Mouse (Mus musculus) G1E-ER4 (cell line): ENCODE results near the gene Pimreg. TPM values are rescaled to one million over a fixed set of nuclear protein-coding genes. Genes with fewer than 3 reads are reported as not detected.

Source experiments
- GATA1 ChIP-seq: IDR thresholded peaks from one replicate; pipeline ENCODE4 v1.8.0; 2012; ENCODE audit warnings: low read length, inconsistent platforms
- polyA plus RNA-seq: library from polyadenylated mRNA; stranded (reverse); fragments of >175 nt; gene quantifications from 2 replicates; pipeline ENCODE4 v1.2.3, GENCODE M21; 2012

The Pimreg gene
- polyA plus RNA-seq, 1 experiment, result not detected

- TF ChIP-seq GATA1, result no peak
Measured at GRCm38 (mm10) chr11:72050168-72050894, 8.5 kb downstream of the Pimreg start.

DNA sequence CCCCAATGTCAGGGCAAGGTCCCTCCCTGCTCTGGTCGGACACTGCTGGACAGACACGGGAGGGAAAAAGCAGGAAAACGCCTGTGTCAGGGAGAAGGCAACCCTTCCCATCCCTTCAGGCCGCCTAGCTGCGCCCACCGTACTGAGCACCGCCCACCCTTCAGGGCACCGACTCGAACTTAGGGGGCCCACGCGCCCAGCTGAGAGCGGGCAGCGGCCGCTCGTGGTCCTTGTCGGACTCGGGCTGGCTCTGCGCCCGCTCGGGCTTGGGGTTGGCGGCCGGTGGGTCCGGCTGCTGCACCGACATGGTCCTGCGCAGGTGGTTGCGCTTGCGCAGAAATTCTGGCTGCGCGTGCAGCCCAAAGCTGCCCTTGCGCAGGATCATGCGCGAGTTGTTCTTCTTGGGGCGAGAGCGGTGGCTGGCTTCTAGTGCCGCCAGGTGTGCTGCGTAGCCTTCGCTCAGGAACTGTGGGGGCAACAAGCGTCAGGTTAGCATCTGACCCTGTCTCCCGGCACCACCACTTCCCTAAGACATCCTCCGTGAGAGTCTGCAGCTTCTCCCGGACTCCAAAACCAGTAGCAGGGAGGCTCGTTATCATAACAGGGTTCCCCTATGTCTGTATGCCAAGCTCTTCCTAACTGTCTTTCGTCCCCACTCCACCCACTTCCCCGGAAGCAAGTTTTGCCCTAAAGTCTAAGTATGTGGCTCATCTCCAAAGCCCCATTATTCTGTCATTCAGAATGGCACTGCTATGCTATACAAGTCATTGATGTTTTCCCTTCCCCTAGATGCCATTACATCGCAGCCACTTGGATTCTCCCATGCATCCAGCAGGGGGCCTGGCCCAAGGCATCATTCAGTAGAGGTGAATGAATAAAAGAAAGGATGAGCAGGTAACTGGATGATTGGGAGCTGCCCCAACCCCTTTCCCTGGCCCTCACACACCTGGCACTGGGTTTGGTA is 9.3 kb downstream of the Pimreg start:
- TF ChIP-seq GATA1, result no peak

DNA sequence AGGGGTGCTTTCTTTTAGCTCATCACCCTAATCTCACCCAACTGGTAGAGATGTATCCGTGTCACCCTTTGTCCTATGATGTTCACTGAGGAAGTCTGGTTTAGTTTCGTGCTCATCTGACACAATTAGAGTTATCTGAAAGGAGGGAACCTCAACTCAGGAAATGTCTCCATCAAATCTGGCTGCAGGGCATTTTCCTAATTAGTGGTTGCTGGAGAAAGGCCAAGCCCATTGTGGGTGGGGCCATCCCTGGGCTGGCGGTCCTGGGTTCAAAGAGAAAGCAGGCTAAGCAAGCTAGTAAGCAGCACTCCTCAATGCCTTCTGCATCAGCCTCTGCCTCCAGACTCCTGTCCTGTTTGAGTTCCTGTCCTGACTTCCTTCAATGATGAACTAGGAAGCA is 10.4 kb downstream of the Pimreg start:
- no peak for TF ChIP-seq GATA1

DNA sequence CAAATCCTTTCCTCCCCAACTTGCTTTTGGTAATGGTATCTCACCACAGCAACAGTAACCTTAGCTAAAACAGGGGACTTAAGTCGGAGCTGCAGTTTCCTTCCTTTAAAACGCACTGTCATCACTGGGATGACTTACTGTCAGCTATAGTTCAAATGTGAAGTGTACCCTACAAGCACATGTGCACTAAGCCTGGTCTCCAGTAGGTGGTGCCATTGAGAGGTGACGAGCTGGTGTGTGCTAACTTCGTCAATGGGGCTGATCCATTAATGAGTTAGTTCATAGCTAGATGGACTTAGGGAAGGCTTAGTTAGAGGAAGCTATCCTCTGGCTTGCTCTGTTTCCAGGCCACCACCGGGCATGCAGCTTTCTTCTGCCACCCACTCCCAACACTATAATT is 10.8 kb downstream of the Pimreg start:
- no peak for TF ChIP-seq GATA1

DNA sequence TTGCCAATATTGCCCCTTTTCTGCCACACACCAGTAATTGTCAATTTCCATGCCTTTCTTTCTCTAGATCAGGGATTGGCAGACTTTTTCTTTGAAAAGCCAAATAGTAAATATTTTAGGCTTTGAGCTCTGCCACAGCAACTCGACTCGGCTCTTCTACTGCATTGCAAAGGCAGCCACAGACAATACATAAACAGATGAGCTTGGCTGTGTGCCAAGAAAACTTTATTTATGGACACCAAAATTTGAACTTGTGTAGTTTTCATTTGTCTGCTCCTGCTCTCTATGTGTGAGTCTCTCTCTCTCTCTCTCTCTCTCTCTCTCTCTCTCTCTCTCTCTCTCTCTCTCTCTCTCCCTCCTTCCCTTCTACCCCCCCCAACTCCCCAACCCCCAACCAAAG is 13.3 kb downstream of the Pimreg start:
- no peak for TF ChIP-seq GATA1

- no peak for TF ChIP-seq GATA1
Measured at GRCm38 (mm10) chr11:72057166-72057565, 15.3 kb downstream of the Pimreg start.

GRCm38 (mm10) chr11:72060416-72060815 is 18.6 kb downstream of the Pimreg start:
- no peak for TF ChIP-seq GATA1

- TF ChIP-seq GATA1, result no peak
Measured at GRCm38 (mm10) chr11:72061093-72061620, 19.3 kb downstream of the Pimreg start.

- no peak for TF ChIP-seq GATA1
Measured at GRCm38 (mm10) chr11:72064414-72064813, 22.6 kb downstream of the Pimreg start.

GRCm38 (mm10) chr11:72065103-72065502 is 23.3 kb downstream of the Pimreg start:
- no peak for TF ChIP-seq GATA1

DNA sequence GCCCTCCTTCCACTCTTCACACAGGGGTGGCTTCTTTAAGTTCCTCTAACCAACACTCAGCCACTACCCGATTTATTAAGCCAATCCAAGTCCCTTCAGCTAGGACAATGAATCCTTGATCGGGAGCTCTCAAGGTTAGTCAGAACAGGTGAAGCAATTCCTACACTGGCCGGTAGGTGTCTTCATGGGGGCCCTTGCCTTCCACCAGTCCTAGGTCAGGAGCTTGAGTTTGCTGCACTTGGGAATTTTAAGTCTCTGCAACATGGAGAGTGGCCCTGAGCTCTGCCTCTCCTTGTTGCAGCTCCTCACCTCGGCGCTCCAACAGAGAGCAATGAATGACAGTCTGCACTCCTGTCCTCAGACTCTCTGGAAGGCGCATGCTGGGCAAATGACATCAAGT is 24.5 kb downstream of the Pimreg start:
- TF ChIP-seq GATA1, result no peak

DNA sequence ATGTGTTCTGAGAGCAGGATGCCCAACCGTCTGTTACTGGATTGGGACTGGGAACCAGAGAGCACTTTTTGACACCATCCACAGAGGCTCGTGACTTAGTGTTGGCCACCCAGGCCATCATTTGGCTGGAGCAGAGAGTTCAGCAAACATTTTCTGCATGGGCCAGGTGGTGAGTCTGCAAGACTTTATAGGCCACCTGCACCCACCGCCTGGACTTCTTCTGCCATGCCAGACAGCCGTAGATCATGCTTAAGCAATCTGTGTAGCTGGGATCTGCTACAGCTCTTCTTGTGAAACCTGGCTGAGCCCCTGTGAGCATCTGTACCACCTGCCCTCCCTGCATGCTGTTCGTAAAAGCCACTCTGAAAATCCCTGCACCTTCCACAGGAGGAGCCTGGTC is 25.5 kb downstream of the Pimreg start:
- no peak for TF ChIP-seq GATA1

GRCm38 (mm10) chr11:72068026-72068425 is 26.2 kb downstream of the Pimreg start:
- TF ChIP-seq GATA1, result no peak

GRCm38 (mm10) chr11:72070733-72071132 is 28.9 kb downstream of the Pimreg start:
- no peak for TF ChIP-seq GATA1

- TF ChIP-seq GATA1, result no peak
Measured at GRCm38 (mm10) chr11:72072331-72072905, 30.6 kb downstream of the Pimreg start.

GRCm38 (mm10) chr11:72074230-72074629 is 32.4 kb downstream of the Pimreg start:
- no peak for TF ChIP-seq GATA1
